Mouse (Mus musculus) B cell, adult 62 days (primary cell): Measurements from ENCODE around the gene Mpv17l2. TPM values are rescaled to one million over a fixed set of nuclear protein-coding genes. Genes with fewer than 3 reads are reported as not detected.

Source experiments
- total RNA-seq: library from RNA; stranded (reverse); gene quantifications from 4 replicates; pipeline ENCODE4 v1.2.4, GENCODE M21; 2023

Gene Mpv17l2
- 24.6 to 27.8 TPM (median 26.5 TPM) in 4 replicates for total RNA-seq

GRCm38 (mm10) chr8:70760775-70761406, at the start of gene Mpv17l2:
Mpv17l2 (minus strand) TSS chr8:70760946.

GRCm38 (mm10) chr8:70808239-70808638, 47.5 kb upstream of the Mpv17l2 start, which contains the start of gene Il12rb1:
Il12rb1 (plus strand) TSS chr8:70808449.

GRCm38 (mm10) chr8:70804481-70805206, 43.9 kb upstream of the Mpv17l2 start, which contains the start of gene Mast3:
Mast3 (minus strand) TSS chr8:70805054.

DNA sequence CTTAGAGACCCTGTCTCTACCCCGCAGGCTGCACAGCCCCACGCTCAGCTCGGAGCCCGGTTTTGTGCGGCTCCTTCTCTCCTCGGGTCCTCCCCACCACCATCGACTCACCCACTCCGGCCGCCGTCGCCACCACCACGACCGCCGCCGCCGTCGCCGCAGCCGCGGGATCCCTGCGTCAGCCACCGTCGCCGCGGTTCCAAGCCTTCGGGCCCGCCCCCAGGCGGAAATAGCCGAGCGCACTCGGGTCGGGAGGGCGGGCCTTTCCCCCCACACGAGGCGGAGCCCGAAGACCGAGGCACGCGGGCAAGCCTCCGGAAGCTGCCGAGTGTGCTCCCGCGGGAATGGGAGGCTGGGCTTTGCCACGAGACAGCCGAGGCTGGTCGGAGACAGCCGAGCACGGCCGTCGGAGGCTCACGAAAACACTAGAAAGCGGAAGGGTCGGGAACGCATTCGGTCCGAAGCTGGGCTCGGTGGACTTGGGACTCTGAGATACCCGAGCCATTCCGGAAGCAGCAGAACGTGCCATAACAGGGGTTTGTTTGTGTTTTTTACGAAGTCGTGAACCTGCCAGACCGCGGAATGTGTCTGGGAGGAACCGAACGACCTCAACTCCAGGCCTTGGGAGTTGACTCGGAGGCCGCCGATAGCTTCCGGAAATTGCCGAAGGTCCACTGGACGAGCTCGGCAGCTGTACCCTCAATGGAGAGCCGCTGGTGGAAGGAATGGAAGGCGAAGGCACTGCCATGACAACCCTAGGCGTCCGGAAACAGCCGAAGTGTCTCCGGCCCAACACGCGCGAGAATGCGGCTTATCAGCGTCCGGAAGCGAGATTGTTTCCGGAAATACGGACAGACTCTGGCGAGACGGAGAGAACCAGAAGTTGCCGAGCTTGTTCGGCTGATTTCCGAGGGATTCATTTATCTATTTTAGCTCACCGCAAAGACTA, 16.0 kb upstream of the Mpv17l2 start, which contains the start of gene Pik3r2:
TSS of gene Pik3r2 (minus strand) at position 218 of the 949 bp plus-strand sequence.

GRCm38 (mm10) chr8:70754043-70754870, 6.5 kb downstream of the Mpv17l2 start, which contains the start of gene Rab3a:
Rab3a (plus strand) TSS chr8:70754679.

DNA sequence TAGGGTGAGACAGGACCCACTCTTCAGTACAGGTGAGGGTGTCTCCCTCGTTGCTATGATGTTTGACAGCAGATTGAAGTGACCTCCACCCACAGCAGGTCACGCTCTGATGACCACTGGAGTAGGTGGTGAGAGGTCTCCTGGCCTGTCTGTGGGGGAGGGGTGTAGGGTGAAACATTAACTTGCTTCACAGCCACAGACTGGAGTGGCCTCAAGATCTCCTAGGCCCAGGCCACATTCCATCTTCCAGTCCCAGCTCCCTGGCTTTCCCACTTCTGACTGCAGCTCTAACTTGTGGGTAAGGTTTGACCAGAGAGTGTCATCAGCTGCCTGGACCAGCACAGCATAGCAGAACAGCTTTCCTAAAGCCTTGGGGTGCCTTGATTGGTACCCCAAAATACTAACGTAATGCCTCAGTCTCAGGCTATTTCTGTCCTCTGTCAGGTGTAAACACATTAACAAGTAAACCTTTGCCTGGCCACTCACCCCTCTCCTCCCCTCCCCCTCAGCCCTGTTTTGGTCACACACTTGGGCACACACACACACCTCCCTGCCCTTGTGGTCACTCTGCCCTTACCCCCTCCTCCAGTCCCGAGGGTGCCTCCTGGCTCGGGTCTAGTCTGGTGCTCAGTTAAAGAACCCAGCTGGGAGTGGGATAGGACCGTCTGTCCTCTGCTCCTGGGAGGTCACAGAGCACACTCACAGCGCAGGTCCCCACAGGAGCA, 37.1 kb downstream of the Mpv17l2 start, which contains the start of gene Pde4c:
TSS of gene Pde4c (plus strand) at position 235 of the 725 bp plus-strand sequence.

GRCm38 (mm10) chr8:70718297-70718696, 42.4 kb downstream of the Mpv17l2 start, which contains the start of gene Gm3336:
Gm3336 (plus strand) TSS chr8:70718543.

Other genes starting within 250 kb of the Mpv17l2 start
- gene Fkbp8, start 233.2 kb downstream of the Mpv17l2 start, total RNA-seq = 231 to 253 TPM (median 245 TPM) in 4 replicates
- gene Kxd1, start 233.0 kb downstream of the Mpv17l2 start, total RNA-seq = 53.7 to 70.3 TPM (median 60.4 TPM) in 4 replicates
- 26.1 to 31.6 TPM (median 29.4 TPM) in 4 replicates for gene Ell, start 221.5 kb downstream of the Mpv17l2 start, total RNA-seq
- gene Isyna1, start 166.6 kb downstream of the Mpv17l2 start, total RNA-seq = 101 to 107 TPM (median 103 TPM) in 4 replicates
- 64.4 to 94.1 TPM (median 74.8 TPM) in 4 replicates for gene Ssbp4, start 152.1 kb downstream of the Mpv17l2 start, total RNA-seq
- gene Lrrc25, start 144.8 kb downstream of the Mpv17l2 start, total RNA-seq = 5.1 to 10.7 TPM (median 6.9 TPM) in 4 replicates
- not detected in 4 replicates for gene Gdf15, start 128.5 kb downstream of the Mpv17l2 start, total RNA-seq
- 11.2 to 14.7 TPM (median 12.6 TPM) in 4 replicates for gene Pgpep1, start 100.6 kb downstream of the Mpv17l2 start, total RNA-seq
- gene Lsm4, start 87.7 kb downstream of the Mpv17l2 start, total RNA-seq = 121 to 135 TPM (median 129 TPM) in 4 replicates
- 2,399 to 2,837 TPM (median 2,594 TPM) in 4 replicates for gene Jund, start 62.0 kb downstream of the Mpv17l2 start, total RNA-seq
- 49.7 to 55.4 TPM (median 53.1 TPM) in 4 replicates for gene Iqcn, start 57.5 kb downstream of the Mpv17l2 start, total RNA-seq
- gene Gm3336, start 42.4 kb downstream of the Mpv17l2 start, total RNA-seq = 0.69 to 1.2 TPM in 2 of 4 replicates, not detected in the others
- gene Pde4c, start 37.2 kb downstream of the Mpv17l2 start, total RNA-seq = 1.8 to 3.5 TPM (median 2.8 TPM) in 4 replicates
- 8.0 to 10.4 TPM (median 9.2 TPM) in 4 replicates for gene Rab3a, start 6.3 kb downstream of the Mpv17l2 start, total RNA-seq
- 23.5 to 27.1 TPM (median 25.3 TPM) in 4 replicates for gene Pik3r2, start 15.8 kb upstream of the Mpv17l2 start, total RNA-seq
- gene Mast3, start 44.1 kb upstream of the Mpv17l2 start, total RNA-seq = 209 to 221 TPM (median 216 TPM) in 4 replicates
- 0.92 to 2.6 TPM (median 1.1 TPM) in 4 replicates for gene Il12rb1, start 47.5 kb upstream of the Mpv17l2 start, total RNA-seq
- 21.4 to 33.4 TPM (median 25.9 TPM) in 4 replicates for gene Arrdc2, start 78.8 kb upstream of the Mpv17l2 start, total RNA-seq
- not detected in 4 replicates for gene Kcnn1, start 102.3 kb upstream of the Mpv17l2 start, total RNA-seq
- gene Ccdc124, start 113.0 kb upstream of the Mpv17l2 start, total RNA-seq = 36.5 to 40.5 TPM (median 38.0 TPM) in 4 replicates
- not detected in 4 replicates for gene Slc5a5, start 131.8 kb upstream of the Mpv17l2 start, total RNA-seq
- gene Rpl18a, start 136.5 kb upstream of the Mpv17l2 start, total RNA-seq = 3,962 to 4,239 TPM (median 4,050 TPM) in 4 replicates
- 57.0 to 65.6 TPM (median 61.2 TPM) in 4 replicates for gene Map1s, start 145.0 kb upstream of the Mpv17l2 start, total RNA-seq